Mouse (Mus musculus) heart, embryonic 16.5 days (tissue): Measurements from ENCODE around the gene Hoxd3. TPM values are rescaled to one million over a fixed set of nuclear protein-coding genes. Genes with fewer than 3 reads are reported as not detected.

Source experiments
- ATAC-seq: fragments of 200-750 bp; cut with Nextera tagmentation; replicated peaks from 2 replicates; pipeline ENCODE4 v1.8.0; 2017; ENCODE audit warnings: moderate number of reproducible peaks; ENCODE audit not compliant: insufficient read depth, low FRiP score; ENCODE audit errors: extremely low read depth
- H3K27ac ChIP-seq: fragments of 300-500 bp; sonication (generic); 2 replicates; pipeline ENCODE4 v1.5.1; 2014; ENCODE audit warnings: mild to moderate bottlenecking, low read length, control low read depth, moderate library complexity
- H3K27me3 ChIP-seq: fragments of 300-500 bp; sonication (generic); 2 replicates; pipeline ENCODE4 v1.6.1; 2014; ENCODE audit warnings: low read length, mixed read lengths; ENCODE audit not compliant: control insufficient read depth, insufficient read depth
- H3K36me3 ChIP-seq: fragments of 300-500 bp; sonication (generic); 2 replicates; pipeline ENCODE4 v1.6.1; 2014; ENCODE audit not compliant: control insufficient read depth, insufficient read depth
- H3K4me1 ChIP-seq: fragments of 300-500 bp; sonication (generic); 2 replicates; pipeline ENCODE4 v1.6.1; 2014; ENCODE audit warnings: low read length, mixed read lengths; ENCODE audit not compliant: control insufficient read depth, insufficient read depth
- H3K4me2 ChIP-seq: fragments of 300-500 bp; sonication (generic); 2 replicates; pipeline ENCODE4 v1.6.1; 2014; ENCODE audit warnings: low read depth, mild to moderate bottlenecking, control low read depth, low read length
- H3K4me3 ChIP-seq: fragments of 300-500 bp; sonication (generic); 2 replicates; pipeline ENCODE4 v1.5.1; 2014; ENCODE audit warnings: mild to moderate bottlenecking, control low read depth, low read length
- H3K9ac ChIP-seq: fragments of 300-500 bp; sonication (generic); 2 replicates; pipeline ENCODE4 v1.6.1; 2014; ENCODE audit warnings: low read length, control low read depth
- H3K9me3 ChIP-seq: fragments of 300-500 bp; sonication (generic); replicated peaks from 2 replicates; pipeline ENCODE4 v1.6.1; 2016; ENCODE audit warnings: low read length; ENCODE audit not compliant: control insufficient read depth
- WGBS: fragments of 180-500 bp; shearing (Covaris S2); extraction: QIAGEN DNeasy Blood & Tissue Kit; methylation state at CpG from one replicate; pipeline ENCODE4 v1.1.7; 2014; 5-methylcytosine and 5-hydroxymethylcytosine counted together
- polyA plus RNA-seq: library from polyadenylated mRNA; unstranded; fragments of >200 nt; fragmentation: Nextera tagmentation; extraction: Ambion mirVana; gene quantifications from 2 replicates; pipeline ENCODE4 v1.2.1, GENCODE M21; 2015

The Hoxd3 gene
- polyA plus RNA-seq, 1 experiment from 2014 or later: 0.66 TPM

DNA sequence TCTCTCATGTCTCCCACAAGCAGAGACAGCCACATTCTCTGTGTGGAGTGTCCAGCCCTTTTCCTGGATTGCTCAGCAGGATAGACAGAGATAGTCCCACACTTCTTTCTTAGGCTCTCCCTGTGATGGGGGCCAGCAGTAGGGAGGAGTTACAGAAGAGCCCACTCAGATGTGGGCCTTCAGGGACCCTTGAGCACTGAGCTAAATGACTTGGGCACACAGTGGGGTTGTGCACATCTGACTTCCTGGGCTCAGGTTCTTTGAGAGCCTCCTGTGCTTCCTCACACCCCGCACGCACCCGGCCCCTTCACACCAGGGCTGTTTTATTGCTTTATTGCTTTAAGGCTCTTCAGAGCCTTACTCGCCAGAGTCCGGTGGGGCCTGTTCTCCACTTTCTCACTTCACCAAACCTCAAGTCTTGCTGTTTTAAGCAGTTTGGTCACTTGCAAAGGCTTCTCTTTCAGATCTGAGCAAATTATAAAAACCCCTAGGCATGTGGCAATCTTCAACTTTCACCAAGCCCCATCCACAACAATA, 9.3 kb downstream of the Hoxd3 start:
- Histone ChIP-seq H3K36me3 (no peaks in the 10 kb centered on the region), H3K27me3 (peaks cover 97% of the 10 kb centered on the region), H3K4me3 (no peak overlapping the region), H3K4me2 (no peak overlapping the region), H3K27ac (no peak overlapping the region), H3K9me3 (no peaks in the 10 kb centered on the region), H3K9ac (no peak overlapping the region), H3K4me1 (no peaks in the 10 kb centered on the region)
- no peak for ATAC-seq
- WGBS: 13% methylated on average over 5 of the region's 5 CpGs

DNA sequence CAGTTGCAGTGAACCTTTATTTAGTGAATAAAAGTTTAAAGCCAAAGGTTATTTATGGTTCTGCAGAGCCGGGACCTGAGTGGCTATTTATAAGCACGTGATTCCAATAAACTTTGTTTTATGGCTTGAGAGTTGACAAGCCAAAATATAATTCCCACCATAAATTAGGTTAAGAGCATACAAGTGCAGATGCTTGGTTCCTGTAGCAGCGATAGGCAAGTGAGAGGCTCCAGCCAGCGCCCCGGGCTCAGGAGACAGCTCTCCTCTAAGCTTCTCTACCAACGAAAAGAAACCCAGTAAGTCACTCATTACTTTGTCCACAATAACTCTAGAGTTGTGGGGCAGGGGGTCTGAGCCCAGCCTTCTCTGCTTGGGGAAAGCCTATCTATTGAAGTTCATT, 10.2 kb downstream of the Hoxd3 start:
- Histone ChIP-seq H3K4me1 (no peaks in the 10 kb centered on the region), H3K9me3 (no peaks in the 10 kb centered on the region), H3K27me3 (peaks cover 97% of the 10 kb centered on the region), H3K9ac (no peak overlapping the region), H3K4me2 (no peak overlapping the region), H3K27ac (no peak overlapping the region), H3K36me3 (no peaks in the 10 kb centered on the region), H3K4me3 (no peak overlapping the region)
- WGBS: 14% methylated on average over 6 of the region's 6 CpGs
- no peak for ATAC-seq

DNA sequence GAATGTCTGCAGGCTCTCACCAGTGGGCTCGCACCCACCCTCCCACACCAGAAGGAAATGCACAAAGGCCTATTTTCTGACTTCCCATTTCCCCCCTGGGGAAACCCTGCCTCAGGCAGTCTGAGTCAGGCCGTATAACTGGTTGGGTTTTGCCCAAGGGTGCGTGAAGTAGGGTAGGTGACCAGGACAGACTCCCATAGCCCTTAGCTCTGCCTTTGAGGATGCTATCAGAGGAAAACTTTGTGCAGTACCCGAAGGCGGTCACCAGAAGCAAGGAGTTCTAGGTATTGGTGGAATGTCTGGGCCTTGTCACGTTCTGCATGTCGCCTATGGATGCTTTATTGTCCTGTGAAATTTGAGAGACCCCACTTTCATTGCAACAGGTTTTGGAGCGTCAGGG, 11.2 kb downstream of the Hoxd3 start:
- Histone ChIP-seq H3K9ac (no peak overlapping the region), H3K27me3 (peaks cover 95% of the 10 kb centered on the region), H3K9me3 (no peaks in the 10 kb centered on the region), H3K4me3 (no peak overlapping the region), H3K36me3 (no peaks in the 10 kb centered on the region), H3K27ac (no peak overlapping the region), H3K4me1 (0 out of 2 replicates have a peak, but pooled peaks cover 3% of the 10 kb centered on the region), H3K4me2 (no peak overlapping the region)
- WGBS: 10% methylated on average over 8 of the region's 8 CpGs
- ATAC-seq: no peak

DNA sequence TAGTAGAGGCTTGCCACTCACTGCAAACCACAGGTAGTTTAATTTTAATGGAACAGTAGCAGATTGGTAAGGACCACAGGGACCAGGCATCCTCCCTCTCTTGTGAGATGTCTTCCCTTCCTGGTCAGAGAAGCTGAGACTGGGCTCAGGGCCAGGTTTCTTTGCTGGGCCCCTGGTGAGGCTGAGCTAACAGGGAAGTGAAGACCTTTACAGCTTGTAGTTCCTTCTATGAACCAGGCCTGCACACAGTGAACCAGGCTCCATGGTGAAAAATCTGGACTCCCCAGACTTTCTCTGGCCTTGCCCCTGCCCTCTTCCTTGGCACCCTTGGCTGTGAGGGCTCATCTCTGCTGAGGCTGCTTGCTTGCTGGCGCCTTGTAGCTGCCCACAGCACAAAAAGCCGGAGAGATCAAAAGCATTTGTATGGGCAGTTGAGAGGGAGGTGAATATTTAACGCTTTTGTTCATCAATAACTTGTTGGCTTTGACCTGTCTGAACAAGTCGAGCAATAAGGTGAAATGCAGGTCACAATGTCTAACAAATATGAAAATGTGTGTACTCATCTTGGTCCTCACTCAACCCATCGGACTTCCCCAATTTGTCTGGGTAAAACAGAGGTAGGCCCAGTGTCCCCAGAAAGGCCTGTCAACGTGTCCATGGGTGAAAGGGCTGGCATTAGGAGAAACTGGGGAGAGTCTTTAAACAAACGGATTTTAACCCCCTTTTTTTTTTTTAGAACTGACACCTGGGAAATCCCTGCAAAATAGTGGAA, 12.7 kb downstream of the Hoxd3 start:
- Histone ChIP-seq H3K27me3 (peaks cover 97% of the 10 kb centered on the region), H3K27ac (no peak overlapping the region), H3K4me3 (no peak overlapping the region), H3K36me3 (no peaks in the 10 kb centered on the region), H3K4me1 (0 out of 2 replicates have a peak, but pooled peaks cover 3% of the 10 kb centered on the region), H3K4me2 (no peak overlapping the region), H3K9ac (no peak overlapping the region), H3K9me3 (no peaks in the 10 kb centered on the region)
- ATAC-seq: no peak
- 24% methylated on average over 7 of the region's 7 CpGs for WGBS

DNA sequence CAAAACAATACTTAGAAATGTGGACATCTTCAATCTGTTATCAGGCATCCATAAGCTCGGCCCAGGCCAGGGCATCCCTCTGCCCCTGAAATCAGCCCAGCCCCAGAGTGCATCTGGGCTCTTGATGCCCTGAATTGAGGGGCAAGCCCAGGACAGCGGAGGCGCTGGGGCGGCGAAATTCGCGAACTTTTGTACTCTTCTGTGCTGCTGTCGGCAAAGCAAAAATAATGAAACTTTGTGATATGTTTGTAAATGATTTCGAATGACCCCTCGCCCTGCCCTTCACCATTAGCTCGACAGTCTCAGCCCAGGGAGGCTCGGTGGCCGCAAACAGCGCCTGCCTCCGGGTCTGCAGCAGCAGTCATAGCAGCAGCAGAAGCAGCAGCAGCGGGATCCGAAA, 13.4 kb downstream of the Hoxd3 start:
- WGBS: 8% methylated on average over 17 of the region's 17 CpGs
- no peak overlapping the region for H3K9ac ChIP-seq
- H3K9me3 ChIP-seq: no peaks in the 10 kb centered on the region
- no peaks in the 10 kb centered on the region for H3K36me3 ChIP-seq
- no peak overlapping the region for H3K4me2 ChIP-seq
- no peak overlapping the region for H3K27ac ChIP-seq
- no peak overlapping the region for H3K4me3 ChIP-seq
- H3K4me1 ChIP-seq: 0 out of 2 replicates have a peak, but pooled peaks cover 3% of the 10 kb centered on the region
- no peak for ATAC-seq
- H3K27me3 ChIP-seq: peaks cover 95% of the 10 kb centered on the region

DNA sequence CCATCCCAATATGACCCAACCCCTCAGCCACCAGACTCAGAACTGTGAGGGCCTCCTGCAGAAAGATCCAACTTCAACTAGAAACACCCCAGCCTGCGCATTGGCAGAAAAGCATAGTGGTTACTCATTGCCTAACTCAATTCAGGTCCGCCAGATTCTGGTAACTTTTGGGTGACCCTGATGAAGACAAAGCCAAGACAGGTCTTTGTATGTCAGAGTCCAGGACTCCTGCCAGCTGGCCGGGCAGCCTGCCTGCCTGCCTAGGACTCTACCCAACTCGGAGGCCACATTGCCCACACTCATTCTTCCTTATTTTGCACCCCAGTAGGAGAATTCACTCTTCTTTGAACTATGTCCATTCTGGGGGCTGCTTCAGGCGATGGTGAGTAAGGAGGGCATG, 14.8 kb downstream of the Hoxd3 start, which contains the start of gene Gm28230:
Gene Gm28230, plus strand, starts transcription at position 178 of the 400 bp plus-strand sequence.
- H3K27me3 ChIP-seq: peaks cover 93% of the 10 kb centered on the region
- no peaks in the 10 kb centered on the region for H3K9me3 ChIP-seq
- peak within 1 kb of the TSS; percentile 51 for H3K4me2 ChIP-seq
- H3K4me3 ChIP-seq: peak within 1 kb of the TSS; percentile 36
- H3K36me3 ChIP-seq: no peaks in the 10 kb centered on the region
- ATAC-seq: no peak
- 0 out of 2 replicates have a peak, but pooled peaks cover 3% of the 10 kb centered on the region for H3K4me1 ChIP-seq
- 18% methylated on average over 5 of the region's 5 CpGs for WGBS
- H3K27ac ChIP-seq: no peak within 1 kb of the TSS
- H3K9ac ChIP-seq: no peak within 1 kb of the TSS

DNA sequence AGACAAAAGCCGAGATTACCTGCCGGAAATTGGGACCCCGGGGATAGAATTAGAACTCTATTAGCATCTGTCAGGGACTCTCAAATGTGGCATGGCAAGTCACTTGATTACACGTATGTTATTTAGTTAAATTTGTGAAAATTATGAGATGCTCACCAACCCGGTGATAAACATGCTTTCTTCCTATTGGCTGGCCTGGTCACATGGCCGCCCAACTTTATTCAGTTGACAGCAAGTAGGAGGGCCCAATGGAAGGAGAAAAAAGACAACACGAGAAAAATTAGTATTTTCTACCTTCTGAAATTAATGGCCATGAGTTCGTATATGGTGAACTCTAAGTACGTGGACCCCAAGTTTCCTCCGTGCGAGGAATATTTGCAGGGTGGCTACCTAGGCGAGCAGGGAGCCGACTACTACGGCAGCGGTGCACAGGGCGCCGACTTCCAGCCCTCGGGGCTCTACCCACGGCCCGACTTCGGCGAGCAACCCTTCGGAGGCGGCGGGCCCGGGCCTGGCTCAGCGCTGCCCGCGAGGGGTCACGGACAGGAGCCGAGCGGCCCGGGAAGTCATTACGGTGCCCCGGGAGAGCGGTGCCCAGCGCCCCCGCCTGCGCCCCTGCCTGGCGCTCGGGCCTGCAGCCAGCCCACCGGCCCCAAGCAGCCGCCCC, 15.4 kb downstream of the Hoxd3 start:
- 0 out of 2 replicates have a peak, but pooled peaks cover 3% of the 10 kb centered on the region for H3K4me1 ChIP-seq
- no peak overlapping the region for H3K9ac ChIP-seq
- peaks cover 93% of the 10 kb centered on the region for H3K27me3 ChIP-seq
- H3K27ac ChIP-seq: no peak overlapping the region
- no peaks in the 10 kb centered on the region for H3K9me3 ChIP-seq
- no peak for ATAC-seq
- H3K4me3 ChIP-seq: peak overlapping the region; percentile 36
- H3K4me2 ChIP-seq: peak overlapping the region; percentile 51
- WGBS: 2% methylated on average over 43 of the region's 43 CpGs
- no peaks in the 10 kb centered on the region for H3K36me3 ChIP-seq

DNA sequence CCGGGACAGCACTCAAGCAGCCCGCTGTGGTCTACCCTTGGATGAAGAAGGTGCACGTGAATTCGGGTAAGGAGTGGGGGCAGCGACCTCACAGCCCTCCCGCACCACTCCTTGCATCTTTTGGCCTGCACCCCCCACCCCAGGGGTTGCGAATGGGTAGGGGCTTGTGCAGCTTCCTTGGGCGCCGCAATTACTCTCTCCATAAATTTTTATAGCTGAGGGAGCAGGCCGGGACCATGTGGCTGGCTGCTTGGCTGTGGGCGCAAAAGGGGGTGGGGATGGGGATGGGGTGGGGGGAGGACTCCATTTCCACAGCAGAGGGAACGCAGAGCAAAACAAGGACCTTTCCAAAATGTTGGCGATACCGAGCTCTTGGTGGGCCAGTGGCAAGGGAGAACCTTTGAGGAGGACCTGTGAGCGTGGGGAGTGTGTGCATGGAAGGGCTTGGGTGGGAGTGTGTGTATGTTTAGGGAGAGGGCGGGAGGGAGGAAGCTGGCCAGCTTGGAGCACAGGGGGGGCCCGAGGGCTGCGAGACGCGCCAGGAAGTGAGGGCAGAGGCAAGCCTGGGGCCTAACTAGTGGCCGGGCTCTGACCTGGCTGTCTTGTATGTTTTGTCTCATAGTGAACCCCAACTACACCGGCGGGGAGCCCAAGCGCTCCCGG, 16.0 kb downstream of the Hoxd3 start:
- Histone ChIP-seq H3K4me1 (0 out of 2 replicates have a peak, but pooled peaks cover 3% of the 10 kb centered on the region), H3K9me3 (no peaks in the 10 kb centered on the region), H3K27ac (no peak overlapping the region), H3K9ac (no peak overlapping the region), H3K36me3 (no peaks in the 10 kb centered on the region), H3K27me3 (peaks cover 93% of the 10 kb centered on the region), H3K4me3 (peak overlapping the region; percentile 36), H3K4me2 (peak overlapping the region; percentile 51)
- WGBS: 3% methylated on average over 25 of the region's 25 CpGs
- no peak for ATAC-seq
